In genomic region chr4:124335726-124336125, GRCm38 (mm10) we compare ENCODE assay signal across 18 mouse cellular contexts.
DNase-seq lines count a peak whose midpoint lies in the region; TF ChIP-seq lines count a peak whose summit lies in the region.
"Had no signal": no experiment of that assay in that cellular context is flagged by ENCODE, and none has a peak within 500 bp of the region (broad histone marks: within the 10 kb centered on the region; RNA-seq: fewer than 3 reads in every experiment).

No protein-coding gene starts in this region.

- peak; percentile 11; the same call in 1 of the 2 replicates for TF ChIP-seq CTCF in left cerebral cortex, adult 2 months (IDR thresholded peaks at IDR 0.05)
- peak; percentile 57 for TF ChIP-seq CTCF in E14TG2a.4 (conservative IDR thresholded peaks at IDR 0.05; ENCODE audit: low read length)

- no peak for DNase-seq in left cerebral cortex, adult 2 months (ENCODE audit: extremely low spot score in 1 of 2, low spot score in 2 of 2)
- DNase-seq in left cerebral cortex, adult 8-10 months (ENCODE audit: low spot score in 2 of 2), result no peak
- DNase-seq in ES-E14 (ENCODE audit: low read depth, low spot score), result peak; percentile 40
- peak; percentile 12 for DNase-seq in induced T-regulatory cell, adult 2 months (ENCODE audit: low read depth)
- no peak for DNase-seq in cerebellum, adult 11-12 months
- DNase-seq in adrenal gland, postnatal 25 days, result no peak
- DNase-seq: adrenal gland, adult 2 months; cerebellum, postnatal 10 days; embryo, embryonic 11 days; heart, postnatal 36 days; layer of hippocampus, adult 9-11 months; liver, embryonic 13.5 days; lung, postnatal 36 days; thymus, adult 18-20 months had no signal

- intact Hi-C loops in left cerebral cortex, adult 2 months (cut with DNase I), result no loop called here

- no peak overlapping the region for H3K27ac ChIP-seq in left cerebral cortex, adult 2 months
- H3K27ac ChIP-seq in ES-E14 (ENCODE audit: insufficient read depth, low read depth, low read length, poor library complexity, severe bottlenecking), result no peak overlapping the region
- H3K27ac ChIP-seq: heart, embryonic 10.5 days; kidney, postnatal 0 days; liver, embryonic 13.5 days; midbrain, embryonic 12.5 days had no signal

- H3K27me3 ChIP-seq in E14TG2a.4 (ENCODE audit: insufficient read depth, low read length), result no peaks in the 10 kb centered on the region
- H3K27me3 ChIP-seq: liver, embryonic 13.5 days had no signal

- no peak overlapping the region for H3K9ac ChIP-seq in ES-E14 (ENCODE audit: insufficient read depth, low read depth, low read length, poor library complexity, severe bottlenecking)
- H3K9ac ChIP-seq: liver, embryonic 13.5 days; midbrain, embryonic 12.5 days had no signal

- H3K4me1 ChIP-seq in E14TG2a.4 (replicated peaks; ENCODE audit: low read depth, low read length) (peaks cover 21% of the 10 kb centered on the region), ES-E14 (ENCODE audit: control insufficient read depth in 2 of 2, insufficient read depth in 2 of 2, low read length in 2 of 2, poor library complexity in 1 of 2) (peaks cover 0 to 9% of the 10 kb centered on the region in 2 experiments; a peak in 1 of 4 replicates)
- H3K4me1 ChIP-seq: heart, embryonic 10.5 days; liver, embryonic 13.5 days; midbrain, embryonic 12.5 days had no signal

- no peaks in the 10 kb centered on the region for H3K9me3 ChIP-seq in E14TG2a.4 (ENCODE audit: low read length)
- no peaks in the 10 kb centered on the region for H3K9me3 ChIP-seq in ES-E14 (ENCODE audit: control insufficient read depth, insufficient read depth, low read depth, low read length)
- H3K9me3 ChIP-seq: heart, embryonic 10.5 days; liver, embryonic 13.5 days had no signal

- in situ Hi-C loops in ES-E14 (cut with MboI; ENCODE audit: low sequenced_read_pairs in 2 of 2, unreplicated experiment in 2 of 2), result no loop called here

- H3K36me3 ChIP-seq in E14TG2a.4 (ENCODE audit: insufficient read depth, low read length), result no peaks in the 10 kb centered on the region
- H3K36me3 ChIP-seq in ES-E14 (ENCODE audit: control insufficient read depth, insufficient read depth, low read length, poor library complexity, severe bottlenecking), result no peaks in the 10 kb centered on the region
- H3K36me3 ChIP-seq: heart, embryonic 10.5 days; liver, embryonic 13.5 days; midbrain, embryonic 12.5 days had no signal

- H3K4me3 ChIP-seq in left cerebral cortex, adult 2 months, result no peak overlapping the region
- H3K4me3 ChIP-seq in E14TG2a.4 (replicated peaks; ENCODE audit: low read length), result no peak overlapping the region
- H3K4me3 ChIP-seq in ES-E14 (ENCODE audit: insufficient read depth in 1 of 2, low read depth in 1 of 2, low read length in 2 of 2, poor library complexity in 1 of 2, severe bottlenecking in 1 of 2), result no peak overlapping the region
- H3K4me3 ChIP-seq: heart, embryonic 10.5 days; liver, embryonic 13.5 days; midbrain, embryonic 12.5 days had no signal

TF ChIP-seq in ES-E14, 5 proteins besides CTCF, POLR2A, EP300 and RAD21:
- TF ChIP-seq ZNF384 (IDR thresholded peaks at IDR 0.05; ENCODE audit: low read depth, low read length) (peak; percentile 60; the same call in 1 of the 2 replicates), ZC3H11A (IDR thresholded peaks at IDR 0.05; ENCODE audit: borderline replicate concordance, low read depth, low read length) (peak; percentile 92), CHD2 (IDR thresholded peaks at IDR 0.05; ENCODE audit: low read depth, low read length) (no peak), MAFK (IDR thresholded peaks at IDR 0.05; ENCODE audit: insufficient read depth, low read depth, low read length) (no peak), HCFC1 (IDR thresholded peaks at IDR 0.05; ENCODE audit: borderline replicate concordance, insufficient read depth, low read length) (no peak)

Comparison
In these comparisons a context has a peak if more than half of its experiments do, and no peak if none do; other contexts are left out.
1. DNase-seq: peak in ES-E14 (single experiment) and induced T-regulatory cell, adult 2 months (single experiment); none in left cerebral cortex, adult 2 months (0 of 2), left cerebral cortex, adult 8-10 months (0 of 2), cerebellum, adult 11-12 months (single experiment) and adrenal gland, postnatal 25 days (single experiment).